Mouse (Mus musculus) intestine, postnatal 0 days (tissue): ENCODE results near the gene Mcm2. TPM values are rescaled to one million over a fixed set of nuclear protein-coding genes. Genes with fewer than 3 reads are reported as not detected.

ENCODE experiments used
- ATAC-seq: fragments of 200-750 bp; cut with Nextera tagmentation; 2 replicates; pipeline ENCODE4 v1.8.0; 2017; ENCODE audit warnings: mild to moderate bottlenecking, moderate TSS enrichment, moderate library complexity
- H3K27ac ChIP-seq: fragments of 300-500 bp; sonication (generic); 2 replicates; pipeline ENCODE4 v1.5.1; 2014; ENCODE audit warnings: mild to moderate bottlenecking, low read depth, low read length, moderate library complexity
- H3K27me3 ChIP-seq: fragments of 300-500 bp; sonication (generic); replicated peaks from 2 replicates; pipeline ENCODE4 v1.6.1; 2014; ENCODE audit warnings: low read length, mixed read lengths; ENCODE audit not compliant: control insufficient read depth, insufficient read depth
- H3K36me3 ChIP-seq: fragments of 300-500 bp; sonication (generic); 2 replicates; pipeline ENCODE4 v1.6.1; 2014; ENCODE audit warnings: mild to moderate bottlenecking, moderate library complexity; ENCODE audit not compliant: control insufficient read depth, insufficient read depth
- H3K4me1 ChIP-seq: fragments of 300-500 bp; sonication (generic); replicated peaks from 2 replicates; pipeline ENCODE4 v1.6.1; 2014; ENCODE audit warnings: antibody characterized with exemption, low read length, mixed read lengths; ENCODE audit not compliant: control insufficient read depth, insufficient read depth
- H3K4me2 ChIP-seq: fragments of 300-500 bp; sonication (generic); replicated peaks from 2 replicates; pipeline ENCODE4 v1.6.1; 2014; ENCODE audit warnings: low read depth, mild to moderate bottlenecking, moderate library complexity
- H3K4me3 ChIP-seq: fragments of 300-500 bp; sonication (generic); 2 replicates; pipeline ENCODE4 v1.5.1; 2014; ENCODE audit warnings: low read depth, low read length
- H3K9ac ChIP-seq: fragments of 300-500 bp; sonication (generic); 2 replicates; pipeline ENCODE4 v1.6.1; 2014; ENCODE audit warnings: mild to moderate bottlenecking, low read depth, low read length
- H3K9me3 ChIP-seq: fragments of 300-500 bp; sonication (generic); 2 replicates; pipeline ENCODE4 v1.6.1; 2016; ENCODE audit warnings: mixed run types; ENCODE audit not compliant: control insufficient read depth
- CTCF ChIP-seq: sonication (generic); IDR thresholded peaks from 2 replicates; pipeline ENCODE4 v1.5.1; 2016; ENCODE audit warnings: low read depth, mild to moderate bottlenecking, control low read depth, antibody characterized with exemption, moderate library complexity
- WGBS: fragments of 180-500 bp; shearing (Covaris S2); extraction: QIAGEN DNeasy Blood & Tissue Kit; methylation state at CpG from one replicate; pipeline ENCODE4 v1.1.7; 2014; 5-methylcytosine and 5-hydroxymethylcytosine counted together
- polyA plus RNA-seq: library from polyadenylated mRNA; unstranded; fragments of >200 nt; fragmentation: Nextera tagmentation; extraction: Ambion mirVana; gene quantifications from 2 replicates; pipeline ENCODE4 v1.2.1, GENCODE M21; 2015

Mcm2 gene
- polyA plus RNA-seq, 1 experiment from 2014 or later: 33.1 TPM

DNA sequence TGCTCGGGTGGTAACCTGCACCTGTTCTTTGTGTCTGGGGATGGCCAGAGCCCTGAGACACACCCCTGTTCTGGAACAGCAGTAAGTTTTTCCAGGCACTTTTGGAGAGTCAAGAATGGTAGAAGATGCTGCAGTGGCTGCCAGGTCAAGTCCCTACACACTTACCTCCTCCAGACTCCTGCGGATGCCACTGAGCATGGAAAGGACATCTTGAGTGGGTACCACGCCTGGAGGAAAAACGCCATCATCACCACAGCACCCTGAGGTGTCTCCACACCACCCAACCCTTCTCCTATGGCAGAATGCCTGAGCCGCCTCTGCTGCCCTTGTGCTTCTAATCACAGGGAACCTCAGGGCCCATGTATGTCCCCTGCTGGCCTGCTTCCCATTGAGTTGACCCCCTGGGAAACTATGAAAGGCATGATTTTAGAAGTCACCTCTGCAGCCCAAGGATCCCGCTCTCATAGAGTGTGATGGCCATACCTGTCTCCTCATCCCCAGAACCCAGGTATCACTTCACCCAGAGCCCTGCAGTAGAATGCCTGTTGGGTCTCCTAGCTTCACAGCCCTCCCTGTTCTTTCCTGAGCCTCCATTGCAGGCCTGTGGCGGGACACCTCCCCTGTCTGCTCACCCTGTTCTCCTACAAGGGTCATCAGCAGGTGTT lies 53.5 kb downstream of the Mcm2 start:
- Histone ChIP-seq H3K4me2 (no peak overlapping the region), H3K27me3 (no peaks in the 10 kb centered on the region), H3K4me1 (peaks cover 6% of the 10 kb centered on the region; the same call in 1 of the 2 replicates), H3K9ac (no peak overlapping the region), H3K4me3 (no peak overlapping the region), H3K9me3 (no peaks in the 10 kb centered on the region), H3K36me3 (no peaks in the 10 kb centered on the region), H3K27ac (no peak overlapping the region)
- 92% methylated on average over 7 of the region's 7 CpGs for WGBS
- ATAC-seq: no peak
- TF ChIP-seq CTCF: no peak

- H3K9ac ChIP-seq: no peak overlapping the region
- peaks cover 6% of the 10 kb centered on the region; the same call in 1 of the 2 replicates for H3K4me1 ChIP-seq
- peaks cover 8% of the 10 kb centered on the region; the same call in 1 of the 2 replicates for H3K36me3 ChIP-seq
- no peak overlapping the region for H3K4me3 ChIP-seq
- no peak for TF ChIP-seq CTCF
- H3K9me3 ChIP-seq: no peaks in the 10 kb centered on the region
- H3K27me3 ChIP-seq: no peaks in the 10 kb centered on the region
- no peak overlapping the region for H3K27ac ChIP-seq
- ATAC-seq: no peak
- no peak overlapping the region for H3K4me2 ChIP-seq
- 87% methylated on average over 9 of the region's 9 CpGs for WGBS
Measured at GRCm38 (mm10) chr6:88843781-88844725, 54.5 kb downstream of the Mcm2 start.

DNA sequence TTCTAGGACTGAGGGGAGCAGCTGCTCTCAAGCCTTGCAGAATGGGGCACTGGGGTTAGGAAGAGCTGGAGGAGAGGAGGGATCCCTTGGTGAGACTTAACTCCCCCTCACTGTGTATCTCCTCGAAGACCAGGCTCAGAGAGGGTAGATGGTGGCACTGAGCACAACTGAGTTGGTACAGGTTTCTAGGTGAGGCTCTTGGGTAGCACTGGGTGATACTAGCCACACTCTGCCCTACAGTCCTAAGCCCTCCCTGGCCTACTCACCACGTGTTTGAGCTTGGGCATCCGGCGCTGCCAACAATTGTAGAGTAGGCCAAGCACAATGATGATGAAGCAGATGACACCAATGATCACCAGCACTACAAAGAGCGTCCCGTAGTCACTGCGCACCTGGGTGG lies 55.3 kb downstream of the Mcm2 start:
- 73% methylated on average over 7 of the region's 7 CpGs for WGBS
- Histone ChIP-seq H3K4me1 (peaks cover 6% of the 10 kb centered on the region; the same call in 1 of the 2 replicates), H3K9me3 (no peaks in the 10 kb centered on the region), H3K4me2 (peak overlapping the region; percentile 78), H3K9ac (peak overlapping the region; percentile 71; the same call in 1 of the 2 replicates), H3K4me3 (peak overlapping the region; percentile 93; the same call in 1 of the 2 replicates), H3K36me3 (peaks cover 15% of the 10 kb centered on the region; the same call in 1 of the 2 replicates), H3K27me3 (no peaks in the 10 kb centered on the region), H3K27ac (no peak overlapping the region)
- TF ChIP-seq CTCF: no peak
- ATAC-seq: no peak

- Histone ChIP-seq H3K27ac (peak overlapping the region; percentile 87), H3K4me3 (peak overlapping the region; percentile 93), H3K27me3 (no peaks in the 10 kb centered on the region), H3K4me2 (peak overlapping the region; percentile 78), H3K9ac (peak overlapping the region; percentile 71), H3K4me1 (peaks cover 6% of the 10 kb centered on the region; the same call in 1 of the 2 replicates), H3K9me3 (no peaks in the 10 kb centered on the region), H3K36me3 (peaks cover 20% of the 10 kb centered on the region)
- WGBS: under 1% methylated on average over 32 of the region's 32 CpGs
- ATAC-seq: no peak
- no peak for TF ChIP-seq CTCF
Measured at GRCm38 (mm10) chr6:88842731-88843151, 55.8 kb downstream of the Mcm2 start.

GRCm38 (mm10) chr6:88841781-88842689 lies 56.5 kb downstream of the Mcm2 start, which contains the start of gene Abtb1:
TSS of gene Abtb1 (minus strand) at chr6:88841984.
- peak; percentile 84 for TF ChIP-seq CTCF
- Histone ChIP-seq H3K4me3 (peak within 1 kb of the TSS; percentile 93), H3K9me3 (no peaks in the 10 kb centered on the region), H3K27ac (peak within 1 kb of the TSS; percentile 87), H3K9ac (peak within 1 kb of the TSS; percentile 76), H3K27me3 (no peaks in the 10 kb centered on the region), H3K4me2 (peak within 1 kb of the TSS; percentile 78), H3K4me1 (peaks cover 6% of the 10 kb centered on the region; the same call in 1 of the 2 replicates), H3K36me3 (peaks cover 25% of the 10 kb centered on the region)
- WGBS: under 1% methylated on average over 67 of the region's 72 CpGs
- ATAC-seq: peak; percentile 94
